Mouse (Mus musculus): ENCODE data around the gene Nfe2l2. TPM values are rescaled to one million over a fixed set of nuclear protein-coding genes. Genes with fewer than 3 reads are reported as not detected.

Nfe2l2 gene
- polyA plus RNA-seq, 1 experiment: 130 TPM

- Histone ChIP-seq H3K4me3 (ENCODE audit: insufficient read depth, low read length) (no peak overlapping the region), H3K27ac (ENCODE audit: insufficient read depth, low read length) (no peak overlapping the region), H3K4me1 (ENCODE audit: control insufficient read depth, insufficient read depth, low read length) (no peaks in the 10 kb centered on the region)
- TF ChIP-seq CTCF (IDR thresholded peaks at IDR 0.05; ENCODE audit: borderline replicate concordance, insufficient read depth, low read length): no peak
- no peak for TF ChIP-seq POLR2A (IDR thresholded peaks at IDR 0.05; ENCODE audit: low read depth, low read length)
Measured at GRCm38 (mm10) chr2:75733177-75733576, 28.7 kb upstream of the Nfe2l2 start.

DNA sequence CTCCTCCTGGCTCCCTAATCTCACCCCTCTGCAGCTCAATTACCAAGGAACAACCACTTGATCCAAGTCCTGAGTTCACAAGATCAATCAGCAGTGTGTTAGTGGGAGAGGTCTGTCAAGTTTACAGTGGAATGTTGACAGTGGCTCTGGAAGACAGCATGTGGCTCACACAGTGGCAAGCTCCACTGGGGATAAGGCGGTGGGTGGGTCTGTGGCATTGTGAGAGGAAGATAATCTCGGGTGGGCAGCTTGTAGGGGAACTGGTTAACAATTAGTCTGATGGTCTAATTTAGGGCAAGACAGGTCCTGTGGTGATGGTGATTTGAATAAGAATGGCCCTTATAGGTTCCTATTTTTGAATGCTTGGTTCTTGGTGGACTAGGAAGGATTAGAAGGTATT, 27.5 kb upstream of the Nfe2l2 start:
- H3K27ac ChIP-seq (ENCODE audit: insufficient read depth, low read length): no peak overlapping the region
- no peak for TF ChIP-seq POLR2A (IDR thresholded peaks at IDR 0.05; ENCODE audit: low read depth, low read length)
- TF ChIP-seq CTCF (IDR thresholded peaks at IDR 0.05; ENCODE audit: borderline replicate concordance, insufficient read depth, low read length): no peak
- no peaks in the 10 kb centered on the region for H3K4me1 ChIP-seq (ENCODE audit: control insufficient read depth, insufficient read depth, low read length)
- no peak overlapping the region for H3K4me3 ChIP-seq (ENCODE audit: insufficient read depth, low read length)

DNA sequence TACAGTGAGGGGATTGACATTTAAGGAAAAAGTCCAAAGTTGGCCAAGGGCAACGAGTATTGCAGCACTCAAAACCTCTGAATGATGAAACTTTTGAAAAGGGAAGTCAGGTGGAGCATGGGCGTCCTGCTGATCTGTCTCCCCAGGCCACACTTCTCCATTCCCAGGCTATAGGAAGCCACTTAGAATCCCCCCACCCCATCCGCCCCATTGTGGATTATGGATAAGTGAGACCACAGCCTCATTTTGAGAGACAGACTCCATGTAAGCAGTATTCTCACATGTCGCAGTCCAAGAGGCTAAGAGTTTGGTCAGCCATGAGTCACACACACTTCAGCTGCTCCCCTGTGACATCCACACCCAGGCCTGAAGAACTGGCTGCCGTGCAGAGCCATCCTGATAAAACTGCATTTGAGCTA, 26.8 kb upstream of the Nfe2l2 start:
- TF ChIP-seq POLR2A (IDR thresholded peaks at IDR 0.05; ENCODE audit: low read depth, low read length): no peak
- TF ChIP-seq CTCF (IDR thresholded peaks at IDR 0.05; ENCODE audit: borderline replicate concordance, insufficient read depth, low read length): no peak

DNA sequence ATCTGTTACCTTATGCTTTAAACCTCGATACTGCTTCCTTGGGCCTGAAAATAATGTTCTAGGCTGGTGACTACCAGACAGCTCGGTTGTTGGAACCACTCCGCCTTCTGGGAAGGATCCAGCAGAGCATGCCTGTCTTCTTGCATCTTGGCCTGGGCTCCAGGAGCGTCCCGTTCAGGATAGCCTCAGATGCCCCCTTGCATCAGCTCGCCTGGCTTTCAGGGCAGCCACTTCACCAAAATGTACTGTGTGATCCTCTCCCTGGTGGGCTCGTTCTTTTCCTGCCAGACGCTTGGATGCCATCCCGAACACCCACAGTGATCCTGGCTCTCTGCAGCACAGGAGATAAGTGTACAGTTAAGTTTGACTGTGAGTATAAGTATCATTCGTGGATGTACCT, 25.6 kb upstream of the Nfe2l2 start:
- no peaks in the 10 kb centered on the region for H3K4me1 ChIP-seq (ENCODE audit: control insufficient read depth, insufficient read depth, low read length)
- no peak overlapping the region for H3K27ac ChIP-seq (ENCODE audit: insufficient read depth, low read length)
- TF ChIP-seq POLR2A (IDR thresholded peaks at IDR 0.05; ENCODE audit: low read depth, low read length): no peak
- no peak for TF ChIP-seq CTCF (IDR thresholded peaks at IDR 0.05; ENCODE audit: borderline replicate concordance, insufficient read depth, low read length)
- H3K4me3 ChIP-seq (ENCODE audit: insufficient read depth, low read length): no peak overlapping the region

More for the DNA sequence above, 26.8 kb upstream of the Nfe2l2 start:
- H3K4me3 ChIP-seq (ENCODE audit: insufficient read depth, low read length): no peak overlapping the region
- H3K4me1 ChIP-seq (ENCODE audit: control insufficient read depth, insufficient read depth, low read length): no peaks in the 10 kb centered on the region
- peak overlapping the region; percentile 43; the same call in 1 of the 2 replicates for H3K27ac ChIP-seq (ENCODE audit: insufficient read depth, low read length)

DNA sequence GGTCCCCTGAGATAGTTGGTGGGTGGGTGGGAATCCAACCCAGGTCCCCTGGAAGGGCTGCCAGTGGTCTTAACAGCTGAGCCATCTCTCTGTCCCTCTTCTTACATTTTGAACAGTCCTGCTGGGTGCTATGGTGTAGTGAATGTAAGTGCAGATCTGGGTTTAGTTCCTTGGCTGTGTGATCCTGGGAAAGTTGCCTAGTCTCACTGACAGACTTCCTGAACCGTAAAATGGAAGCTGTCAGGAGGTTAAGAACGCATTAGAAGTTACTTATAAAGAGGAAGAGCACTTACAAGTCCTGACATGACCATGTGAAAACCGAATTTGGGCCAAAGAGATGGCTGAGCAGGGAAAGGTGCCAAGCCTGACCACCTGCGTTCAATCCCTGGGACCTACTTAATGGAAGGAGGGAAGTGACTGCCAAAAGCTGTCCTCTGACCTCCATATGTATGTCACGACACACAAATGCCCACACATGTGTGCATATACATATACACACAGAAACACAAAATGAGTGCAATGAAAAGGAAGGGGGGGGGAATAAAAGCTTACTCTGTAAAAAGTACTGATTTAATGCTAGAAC, 20.5 kb upstream of the Nfe2l2 start:
- Histone ChIP-seq H3K4me3 (ENCODE audit: insufficient read depth, low read length) (no peak overlapping the region), H3K27ac (ENCODE audit: insufficient read depth, low read length) (no peak overlapping the region), H3K4me1 (ENCODE audit: control insufficient read depth, insufficient read depth, low read length) (no peaks in the 10 kb centered on the region)
- TF ChIP-seq POLR2A (IDR thresholded peaks at IDR 0.05; ENCODE audit: low read depth, low read length) (no peak), CTCF (IDR thresholded peaks at IDR 0.05; ENCODE audit: borderline replicate concordance, insufficient read depth, low read length) (no peak)

DNA sequence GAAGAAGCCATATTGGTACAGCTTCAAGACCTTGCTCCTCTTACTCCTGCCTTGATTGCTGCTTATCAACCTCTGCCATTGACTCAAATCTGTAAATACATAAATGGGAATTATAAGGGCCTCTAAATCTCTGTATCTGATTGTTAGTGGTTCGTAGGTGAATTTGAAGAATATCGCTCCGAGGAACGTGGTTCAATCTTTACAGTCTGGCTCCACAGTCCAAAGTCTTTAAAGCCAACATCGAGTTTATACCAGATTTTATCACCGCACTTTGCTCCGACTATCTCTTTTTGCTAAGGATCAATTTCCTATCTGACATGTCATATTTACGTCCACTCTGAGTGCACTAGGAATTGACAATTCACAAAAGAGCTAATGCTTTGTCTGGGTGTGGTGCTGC, 19.0 kb upstream of the Nfe2l2 start:
- Histone ChIP-seq H3K27ac (ENCODE audit: insufficient read depth, low read length) (no peak overlapping the region), H3K4me1 (ENCODE audit: control insufficient read depth, insufficient read depth, low read length) (no peaks in the 10 kb centered on the region), H3K4me3 (ENCODE audit: insufficient read depth, low read length) (no peak overlapping the region)
- TF ChIP-seq POLR2A (IDR thresholded peaks at IDR 0.05; ENCODE audit: low read depth, low read length): no peak
- TF ChIP-seq CTCF (IDR thresholded peaks at IDR 0.05; ENCODE audit: borderline replicate concordance, insufficient read depth, low read length): no peak

GRCm38 (mm10) chr2:75722893-75723292, 18.5 kb upstream of the Nfe2l2 start:
- Histone ChIP-seq H3K4me1 (ENCODE audit: control insufficient read depth, insufficient read depth, low read length) (no peaks in the 10 kb centered on the region), H3K4me3 (ENCODE audit: insufficient read depth, low read length) (no peak overlapping the region), H3K27ac (ENCODE audit: insufficient read depth, low read length) (no peak overlapping the region)
- TF ChIP-seq CTCF (IDR thresholded peaks at IDR 0.05; ENCODE audit: borderline replicate concordance, insufficient read depth, low read length) (no peak), POLR2A (IDR thresholded peaks at IDR 0.05; ENCODE audit: low read depth, low read length) (no peak)

DNA sequence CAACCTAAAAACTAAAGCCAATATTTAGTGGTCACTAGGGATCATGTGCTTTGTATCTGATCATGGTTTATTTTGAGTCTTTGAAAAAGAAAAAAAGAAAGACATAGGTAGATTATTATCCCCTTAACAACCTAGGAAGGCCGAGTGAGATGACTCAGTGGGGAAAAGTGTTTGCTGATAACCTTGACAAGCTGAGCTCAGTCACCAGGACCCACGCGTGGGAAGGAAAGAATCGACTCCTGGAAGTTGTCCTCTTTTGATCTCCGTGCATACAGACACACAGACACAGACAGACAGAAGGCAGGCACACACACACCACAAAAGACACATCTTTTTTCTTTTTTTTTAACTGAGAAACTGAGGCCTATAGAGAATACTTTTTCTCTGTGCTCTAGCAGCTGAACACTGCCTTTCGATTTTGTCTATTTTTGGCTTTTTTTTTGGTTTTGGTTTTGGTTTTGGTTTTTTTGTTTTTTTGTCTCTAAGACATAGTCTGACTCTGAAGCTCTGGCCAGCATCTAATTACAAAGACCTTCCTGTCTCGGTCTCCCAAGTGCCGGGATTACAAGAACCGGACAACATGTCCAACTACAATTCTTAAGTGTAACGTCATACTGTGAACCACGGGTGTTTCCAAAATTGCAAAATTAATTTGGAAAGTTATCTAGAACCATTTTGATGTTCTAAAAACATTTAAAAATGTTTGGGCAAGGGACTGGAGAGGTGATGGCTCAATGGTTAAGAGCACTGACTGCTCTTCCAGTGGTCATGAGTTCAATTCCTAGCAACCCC, 16.0 kb upstream of the Nfe2l2 start:
- H3K4me3 ChIP-seq (ENCODE audit: insufficient read depth, low read length): no peak overlapping the region
- TF ChIP-seq CTCF (IDR thresholded peaks at IDR 0.05; ENCODE audit: borderline replicate concordance, insufficient read depth, low read length) (no peak), POLR2A (IDR thresholded peaks at IDR 0.05; ENCODE audit: low read depth, low read length) (no peak)
- no peak overlapping the region for H3K27ac ChIP-seq (ENCODE audit: insufficient read depth, low read length)
- H3K4me1 ChIP-seq (ENCODE audit: control insufficient read depth, insufficient read depth, low read length): no peaks in the 10 kb centered on the region

DNA sequence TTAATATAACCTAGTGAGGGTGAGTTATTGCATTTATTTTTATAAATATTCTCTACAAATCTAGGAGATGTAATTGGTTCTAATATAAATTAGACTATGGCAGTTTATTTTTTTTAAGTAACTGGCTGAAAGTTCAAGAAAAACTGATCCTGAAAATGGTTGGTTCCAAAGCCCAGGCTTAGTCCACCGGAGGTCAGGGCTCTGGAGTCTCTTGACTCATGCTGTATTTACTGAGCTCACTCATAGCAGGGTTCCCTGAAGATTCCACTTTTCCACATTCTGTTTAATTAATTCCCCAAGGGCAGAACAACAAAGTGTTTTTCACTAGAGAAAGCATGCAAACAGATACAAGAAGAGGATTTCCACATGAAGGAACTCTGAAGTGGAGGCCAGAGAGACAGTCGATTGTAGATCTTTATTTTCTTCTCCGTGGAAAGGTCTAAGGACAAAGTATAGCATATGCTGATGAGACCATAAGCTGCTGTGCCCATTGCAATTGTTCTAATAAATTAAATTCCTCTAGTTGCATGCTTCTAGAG, 15.0 kb upstream of the Nfe2l2 start:
- no peak for TF ChIP-seq POLR2A (IDR thresholded peaks at IDR 0.05; ENCODE audit: low read depth, low read length)
- TF ChIP-seq CTCF (IDR thresholded peaks at IDR 0.05; ENCODE audit: borderline replicate concordance, insufficient read depth, low read length): no peak
- Histone ChIP-seq H3K27ac (ENCODE audit: insufficient read depth, low read length) (no peak overlapping the region), H3K4me3 (ENCODE audit: insufficient read depth, low read length) (no peak overlapping the region), H3K4me1 (ENCODE audit: control insufficient read depth, insufficient read depth, low read length) (no peaks in the 10 kb centered on the region)
